Mouse (Mus musculus): ENCODE data around the gene Lrp8. TPM values are rescaled to one million over a fixed set of nuclear protein-coding genes. Genes with fewer than 3 reads are reported as not detected.

Gene Lrp8
- total RNA-seq, 2 experiments from 2014 or later, result 2.4 to 2.6 TPM

- DNase-seq (ENCODE audit: low spot score in 2 of 2), result no peak
Measured at GRCm38 (mm10) chr4:107910020-107910419, 108.0 kb downstream of the Lrp8 start.

GRCm38 (mm10) chr4:107920336-107920735 lies 118.3 kb downstream of the Lrp8 start:
- no peak for DNase-seq (ENCODE audit: low spot score in 2 of 2)

- DNase-seq (ENCODE audit: low spot score in 2 of 2), result no peak
Measured at GRCm38 (mm10) chr4:107921152-107921695, 119.2 kb downstream of the Lrp8 start.

- no peak for DNase-seq (ENCODE audit: low spot score in 2 of 2)
Measured at GRCm38 (mm10) chr4:107921952-107922351, 119.9 kb downstream of the Lrp8 start.

GRCm38 (mm10) chr4:107923145-107923802 lies 121.2 kb downstream of the Lrp8 start, which contains the start of gene Cpt2:
Cpt2 (minus strand) TSS chr4:107923610.
- peak; percentile 88 to 95 for DNase-seq (ENCODE audit: low spot score in 2 of 2)

- DNase-seq (ENCODE audit: low spot score in 2 of 2), result no peak
Measured at GRCm38 (mm10) chr4:107923803-107924194, 121.7 kb downstream of the Lrp8 start.

Other genes starting within 250 kb of the Lrp8 start
- not detected for gene Dmrtb1, start 118.0 kb upstream of the Lrp8 start, total RNA-seq (2021)
- gene Magoh, start 77.5 kb downstream of the Lrp8 start, total RNA-seq (2021), result 10 to 100 TPM; 53.9 to 63.6 TPM
- gene 0610037L13Rik, start 87.6 kb downstream of the Lrp8 start, total RNA-seq (2021), result 10 to 100 TPM; 69.3 to 81.8 TPM
- 10 to 100 TPM; 47.3 to 51.2 TPM for gene Cpt2, start 121.3 kb downstream of the Lrp8 start, total RNA-seq (2021)
- gene Slc1a7, start 166.1 kb downstream of the Lrp8 start, total RNA-seq (2021), result not detected

Data from gastrocnemius, postnatal 4 days (tissue).